Mouse (Mus musculus) brain, embryonic 14.5 days (tissue): ENCODE data around the gene Slc22a4.

ENCODE experiments used
- CTCF ChIP-seq: fragments of 200-500 bp; IDR thresholded peaks from 2 replicates; pipeline ENCODE4 v1.5.1; 2012; ENCODE audit warnings: inconsistent platforms, mild to moderate bottlenecking, moderate library complexity, borderline replicate concordance; ENCODE audit not compliant: insufficient read depth, insufficient read length; ENCODE audit errors: extremely low read depth
- POLR2A ChIP-seq: fragments of 200-500 bp; IDR thresholded peaks from 2 replicates; pipeline ENCODE4 v1.6.1; 2012; ENCODE audit warnings: mild to moderate bottlenecking, inconsistent platforms, borderline replicate concordance; ENCODE audit not compliant: poor library complexity, insufficient read depth, insufficient read length, severe bottlenecking; ENCODE audit errors: extremely low read depth

DNA sequence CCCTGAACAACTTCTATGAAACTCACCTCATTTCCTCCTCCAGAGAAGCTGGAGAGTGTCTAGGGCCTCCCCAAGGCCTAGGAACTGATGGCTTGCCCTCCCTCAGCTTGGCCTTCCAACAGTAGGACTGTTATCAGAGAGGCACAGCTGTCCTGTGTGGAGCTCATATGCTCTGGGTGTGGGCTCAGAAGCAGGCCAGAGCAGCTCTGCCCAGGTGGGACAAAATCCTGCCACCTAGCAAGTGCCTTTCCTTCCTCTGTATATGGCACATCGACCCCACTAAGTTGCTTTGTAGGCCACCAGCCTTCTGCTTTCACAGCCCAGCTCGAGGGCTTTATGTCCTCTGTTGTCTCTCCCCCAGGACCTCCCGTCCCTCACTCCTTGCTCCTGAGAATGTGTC is 23.2 kb downstream of the Slc22a4 start:
- TF ChIP-seq CTCF = no peak
- TF ChIP-seq POLR2A = no peak
